Mouse (Mus musculus): ENCODE results near the gene Dhx30.
"Not testable (repeated sequence)": the region's sequence is repeated elsewhere in the genome, so short reads cannot be mapped to it uniquely, and the experiment has no call there.

Gene Dhx30

DNA sequence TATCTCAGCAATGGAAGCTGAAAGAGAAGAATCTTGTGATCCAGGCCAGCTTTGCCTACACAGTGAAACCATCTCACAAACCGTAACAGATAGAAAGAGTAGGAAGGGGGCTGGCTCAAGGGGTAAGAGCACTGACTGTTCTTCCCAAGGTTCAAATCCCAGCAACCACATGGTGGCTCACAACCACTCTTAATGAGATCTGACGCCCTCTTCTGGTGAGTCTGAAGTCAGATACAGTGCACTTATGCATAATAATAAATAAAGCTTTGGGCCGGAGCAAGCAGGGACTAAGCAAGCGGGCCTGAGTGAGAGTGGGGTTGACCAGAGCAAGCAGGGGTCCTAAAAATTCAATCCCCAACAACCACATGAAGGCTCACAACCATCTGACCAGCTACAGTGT lies 24.3 kb downstream of the Dhx30 start:
- DNase-seq = no peak

GRCm38 (mm10) chr9:110085693-110086092 lies 31.9 kb downstream of the Dhx30 start:
- no peak for DNase-seq

DNA sequence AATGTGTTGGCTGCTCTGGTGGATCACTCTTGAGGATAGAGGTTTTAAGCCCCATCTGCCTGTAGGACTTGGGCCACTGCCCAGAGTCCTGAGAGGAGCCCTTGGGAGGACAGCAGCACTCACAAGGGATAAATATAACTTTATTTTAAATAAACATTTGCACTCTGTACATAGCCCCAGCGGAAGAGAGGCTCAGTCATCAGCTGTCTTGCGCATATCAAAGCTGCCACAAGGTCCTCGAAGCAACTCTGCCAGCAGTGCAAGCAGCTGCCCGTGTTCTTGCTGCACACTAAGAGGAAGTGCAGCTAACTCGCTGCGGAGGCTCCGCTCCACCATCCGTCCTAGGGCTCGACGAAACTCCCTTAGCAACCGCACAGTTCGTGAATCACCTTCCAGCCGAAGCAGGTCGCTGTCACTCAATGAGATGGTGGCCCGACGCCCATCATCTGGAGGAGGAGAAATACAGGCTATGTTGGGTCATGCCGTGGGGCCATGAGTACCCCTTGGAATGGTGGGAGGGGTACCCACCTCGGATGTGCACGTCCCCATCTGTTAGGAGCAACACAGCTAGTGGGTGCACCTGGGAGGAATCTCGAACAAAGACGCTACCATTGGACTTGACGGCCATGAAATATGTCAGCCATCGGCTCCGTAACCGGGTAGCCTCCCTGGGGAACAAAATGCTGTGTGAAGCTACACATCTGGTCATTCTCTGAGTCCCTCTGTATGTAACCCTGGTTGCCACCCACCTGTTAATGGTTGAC lies 33.2 kb downstream of the Dhx30 start:
- peak; percentile 44 to 59 for DNase-seq

DNA sequence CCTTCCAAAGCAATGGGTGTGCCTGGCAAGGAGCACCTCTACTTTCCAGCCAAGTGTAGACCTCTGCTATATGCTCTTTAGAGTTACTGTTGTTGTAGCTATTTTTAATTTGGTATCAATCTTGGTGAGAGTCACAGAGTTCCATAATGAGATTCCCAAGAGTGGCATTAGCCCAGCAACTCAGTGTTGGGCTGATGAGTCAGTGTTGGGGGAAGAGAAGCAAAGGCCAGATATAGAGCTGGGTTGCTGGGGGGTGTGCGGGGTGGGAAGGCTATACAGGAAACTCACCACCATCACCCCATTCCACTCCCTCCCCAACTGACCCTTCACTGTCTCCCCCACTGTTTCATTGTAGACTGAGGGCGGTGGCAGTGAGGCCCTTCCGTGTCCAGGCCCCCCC lies 36.6 kb downstream of the Dhx30 start:
- DNase-seq = no peak

GRCm38 (mm10) chr9:110076468-110076867 lies 41.2 kb downstream of the Dhx30 start:
- DNase-seq = not testable (repeated sequence)

- DNase-seq = peak; percentile 86 to 92
These were observed 45.8 kb downstream of the Dhx30 start for GRCm38 (mm10) chr9:110071843-110072242.

GRCm38 (mm10) chr9:110071011-110071410 lies 46.6 kb downstream of the Dhx30 start:
- no peak for DNase-seq

DNA sequence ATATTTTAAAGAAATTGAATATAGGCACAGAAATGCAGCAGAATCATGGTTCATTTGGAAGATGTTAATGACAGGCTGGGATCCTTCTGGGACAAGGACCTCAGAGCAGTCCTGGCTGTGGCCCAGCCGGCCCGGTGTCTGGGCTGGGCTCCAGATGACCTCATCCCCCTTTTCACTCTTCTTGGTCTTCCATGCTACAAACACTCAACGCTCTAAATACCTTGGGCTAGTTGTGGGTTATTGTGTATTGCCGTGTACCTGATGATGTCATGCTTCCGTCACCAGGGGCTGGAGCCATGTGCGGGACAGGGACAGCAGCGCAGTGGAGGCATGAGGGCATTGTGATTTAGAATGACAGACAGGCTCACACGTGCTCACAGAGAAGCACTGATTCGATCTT lies 47.3 kb downstream of the Dhx30 start:
- DNase-seq = peak; percentile 86 to 91

GRCm38 (mm10) chr9:110068745-110069144 lies 48.9 kb downstream of the Dhx30 start:
- no peak for DNase-seq

DNA sequence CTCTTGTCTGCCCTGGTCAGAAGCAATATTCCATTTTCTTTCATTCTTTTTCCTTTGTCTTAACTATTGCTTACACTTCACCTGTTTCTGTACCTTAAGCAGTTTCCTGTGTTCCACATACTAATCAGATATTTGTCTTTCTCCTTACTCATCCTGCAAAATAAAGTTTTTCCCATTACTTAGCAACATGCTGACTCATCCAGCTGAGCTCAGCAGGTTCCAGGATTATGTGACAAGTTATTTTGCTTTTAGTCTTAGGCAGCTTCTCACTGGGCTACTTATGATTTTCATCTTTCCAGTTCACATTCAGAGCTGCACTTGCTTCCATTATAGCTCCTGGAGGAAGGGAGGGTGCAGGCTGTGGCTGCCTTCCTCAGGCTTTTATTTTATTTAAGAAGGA lies 53.0 kb downstream of the Dhx30 start:
- DNase-seq = no peak

GRCm38 (mm10) chr9:110062861-110063260 lies 54.8 kb downstream of the Dhx30 start:
- no peak for DNase-seq

- DNase-seq = peak in 1 of 2 experiments; percentile 49
These were observed 55.2 kb downstream of the Dhx30 start for GRCm38 (mm10) chr9:110062405-110062804.

GRCm38 (mm10) chr9:110060761-110061160 lies 56.9 kb downstream of the Dhx30 start:
- DNase-seq = no peak

GRCm38 (mm10) chr9:110057200-110057599 lies 60.4 kb downstream of the Dhx30 start:
- DNase-seq = no peak

DNA sequence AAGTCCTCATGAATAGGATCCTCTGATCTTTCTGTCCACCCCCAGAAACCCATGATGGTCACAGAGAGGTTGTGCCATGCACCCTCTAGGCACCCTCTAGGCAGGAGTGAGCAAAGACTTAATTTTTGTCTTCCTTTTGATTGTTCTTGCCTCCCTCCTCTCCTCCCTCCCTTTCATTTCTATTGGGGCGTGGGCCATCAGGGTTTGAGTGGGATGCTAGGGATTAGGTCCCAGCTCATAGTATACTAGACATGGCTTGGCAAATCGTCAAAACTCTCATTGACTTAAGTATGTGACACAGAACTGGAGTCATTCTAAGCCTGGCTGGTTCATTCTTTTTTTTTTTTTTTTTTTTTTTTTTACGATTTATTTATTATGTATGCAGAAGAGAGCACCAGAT lies 62.8 kb downstream of the Dhx30 start:
- DNase-seq = peak; percentile 43 to 44

DNA sequence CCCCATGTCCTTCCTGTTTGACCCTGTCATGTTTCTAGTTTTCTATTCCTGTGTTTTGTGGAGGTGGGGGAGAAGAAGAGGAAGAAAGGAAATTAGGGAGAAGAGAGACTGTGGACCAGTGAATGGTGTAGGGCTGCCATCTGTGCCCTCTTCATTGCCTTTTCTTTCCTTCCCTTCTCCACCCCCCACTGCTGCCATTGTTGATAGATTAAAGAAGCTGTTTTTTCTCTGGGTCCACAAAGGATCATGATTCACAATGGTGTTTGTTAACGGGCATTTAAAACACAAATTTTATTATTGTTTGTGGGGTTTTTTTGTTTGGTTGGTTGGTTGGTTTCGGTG lies 63.6 kb downstream of the Dhx30 start:
- DNase-seq = peak in 1 of 2 experiments; percentile 49

- DNase-seq = peak; percentile 83 to 89
These were observed 64.1 kb downstream of the Dhx30 start for GRCm38 (mm10) chr9:110053305-110054079.

GRCm38 (mm10) chr9:110052951-110053304 lies 64.7 kb downstream of the Dhx30 start:
- peak in 1 of 2 experiments; percentile 75 for DNase-seq

- DNase-seq = peak; percentile 85 to 87
These were observed 65.6 kb downstream of the Dhx30 start for GRCm38 (mm10) chr9:110051869-110052661.

GRCm38 (mm10) chr9:110051184-110051583 lies 66.4 kb downstream of the Dhx30 start:
- peak in 1 of 2 experiments; percentile 23 for DNase-seq

DNA sequence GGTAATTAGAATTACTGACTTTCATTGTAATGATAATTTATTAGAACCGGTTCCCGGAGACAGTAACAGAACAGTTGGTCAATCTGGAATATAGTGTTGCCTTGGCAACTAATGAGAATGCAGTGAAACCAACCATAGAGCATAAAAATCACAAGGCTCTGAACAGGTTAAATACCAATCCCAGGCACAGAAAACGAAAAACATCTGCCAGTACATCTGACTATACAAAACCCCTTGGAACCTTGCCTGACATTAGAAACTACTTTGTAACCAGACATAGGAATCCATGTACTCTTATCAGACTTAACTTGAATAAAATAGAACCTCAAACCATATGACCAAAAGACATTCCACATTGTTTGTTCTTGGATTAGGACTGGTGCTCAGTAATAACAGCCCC lies 69.8 kb downstream of the Dhx30 start:
- DNase-seq = no peak

DNA sequence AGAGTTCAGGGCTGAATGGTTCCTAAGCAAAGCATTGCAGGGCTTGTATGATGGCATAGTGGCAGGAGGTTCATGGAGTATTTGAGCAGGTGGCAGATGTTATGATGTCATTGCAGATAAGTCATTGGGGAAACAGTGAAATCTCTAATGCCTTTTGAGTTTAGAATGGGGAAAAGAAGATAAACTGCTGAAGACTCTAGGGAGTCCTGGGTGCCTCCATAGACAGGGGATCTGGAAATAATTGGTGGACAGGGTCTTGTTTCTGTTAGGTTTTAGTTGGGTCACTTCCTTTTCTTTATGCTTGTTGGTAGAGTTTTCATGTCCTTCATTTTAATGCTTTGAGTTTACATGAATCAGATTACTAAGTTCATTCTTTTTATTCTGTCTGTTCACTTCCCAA lies 70.4 kb downstream of the Dhx30 start:
- no peak for DNase-seq

GRCm38 (mm10) chr9:110045763-110046377 lies 71.8 kb downstream of the Dhx30 start:
- no peak for DNase-seq

All from cerebellum, postnatal 25 days (tissue).